Mouse (Mus musculus) liver, embryonic 18 days (tissue): Measurements from ENCODE around the gene Dhx40. TPM values are rescaled to one million over a fixed set of nuclear protein-coding genes. Genes with fewer than 3 reads are reported as not detected.

Experiments
- polyA plus RNA-seq: library from polyadenylated mRNA; depleted of rRNA; stranded (reverse); fragments of >200 nt; gene quantifications from 2 replicates; pipeline ENCODE4 v1.2.3, GENCODE M21; 2012; rRNA removed

Gene Dhx40
- 4.9 and 5.0 TPM in 2 replicates for polyA plus RNA-seq

DNA sequence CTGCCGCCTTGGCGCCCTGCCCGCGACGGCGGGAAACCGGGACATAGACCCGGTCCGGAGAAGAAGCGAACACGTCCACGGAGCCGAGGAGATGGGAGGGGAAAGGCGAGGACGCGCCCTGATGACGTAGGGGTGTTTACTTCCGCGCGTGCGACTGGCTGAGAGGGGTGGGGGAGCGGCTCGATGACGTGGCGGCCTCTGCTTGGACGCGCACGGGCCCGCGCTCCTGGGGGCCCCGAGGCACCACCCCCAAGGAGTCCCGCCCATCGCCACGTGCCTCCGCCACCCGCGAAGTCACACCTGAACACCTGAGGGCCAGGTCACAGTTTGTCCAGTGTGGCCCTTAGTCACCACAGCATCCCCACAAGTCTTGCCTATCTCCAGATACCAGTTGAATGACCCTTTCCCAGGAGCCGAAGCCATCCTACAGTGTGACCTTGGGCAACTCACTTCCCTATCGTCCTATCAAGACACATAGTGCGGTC lies at the start of gene Dhx40:
Gene Dhx40 (minus strand): TSS at position 242 of the 485 bp plus-strand sequence.

DNA sequence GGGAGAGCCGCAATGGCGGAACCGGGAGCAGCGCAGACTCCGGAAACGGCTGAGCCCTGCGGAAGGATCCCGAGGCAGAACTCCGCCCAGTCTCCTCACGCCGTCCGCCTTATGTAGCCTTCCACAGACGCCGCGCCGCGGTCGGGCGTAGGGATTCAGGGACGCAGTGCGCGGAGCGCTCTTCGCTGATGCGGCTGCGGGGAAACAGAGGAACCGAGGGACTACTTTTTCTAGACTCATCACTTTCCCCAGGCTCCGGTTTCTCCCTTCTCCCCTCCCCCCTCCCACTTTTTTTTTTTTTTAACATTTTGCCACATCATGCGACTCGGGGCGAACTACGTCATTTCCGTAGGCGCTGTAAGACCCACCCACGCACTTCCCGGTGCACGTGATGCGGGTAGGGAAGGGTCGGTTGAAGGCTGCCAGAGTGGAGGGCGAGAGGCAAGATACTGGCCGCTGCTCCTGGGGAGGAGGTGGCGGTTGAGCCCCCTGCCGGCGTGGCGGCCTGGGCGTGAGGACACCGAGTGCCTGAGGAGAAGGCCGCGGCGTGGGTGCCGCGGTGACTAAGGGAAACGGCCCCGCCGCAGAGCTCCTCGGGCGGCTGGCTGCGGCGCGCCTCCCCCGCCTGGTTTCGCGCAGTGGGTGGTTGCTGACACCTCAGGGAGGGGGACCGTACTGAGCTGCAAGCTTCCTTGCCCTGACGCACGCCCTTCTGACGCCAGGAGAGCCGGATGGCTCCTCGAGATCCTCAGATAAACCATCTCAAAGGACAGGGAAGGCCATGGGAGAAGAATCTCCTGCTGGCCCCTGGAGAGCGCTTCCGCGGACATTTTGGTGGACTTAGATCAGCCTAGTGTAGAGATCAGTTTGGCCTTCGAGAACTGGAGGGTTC lies 49.8 kb downstream of the Dhx40 start, which contains the start of gene Cltc:
Gene Cltc (minus strand): TSS at position 86 of the 892 bp plus-strand sequence.

Other genes starting within 250 kb of the Dhx40 start
- gene Vmp1, start 123.9 kb downstream of the Dhx40 start, polyA plus RNA-seq: 55.4 and 63.3 TPM in 2 replicates
- gene Ptrh2, start 123.8 kb downstream of the Dhx40 start, polyA plus RNA-seq: 7.0 and 7.5 TPM in 2 replicates
- 54.9 and 56.2 TPM in 2 replicates for gene Cltc, start 50.2 kb downstream of the Dhx40 start, polyA plus RNA-seq
- gene Ypel2, start 186.0 kb upstream of the Dhx40 start, polyA plus RNA-seq: 2.3 and 2.5 TPM in 2 replicates